Mouse (Mus musculus) lung, embryonic 16.5 days (tissue): ENCODE data around the gene Pitpna. TPM values are rescaled to one million over a fixed set of nuclear protein-coding genes. Genes with fewer than 3 reads are reported as not detected.
"Not testable (repeated sequence)": the region's sequence is repeated elsewhere in the genome, so short reads cannot be mapped to it uniquely, and the experiment has no call there.

Source experiments
- ATAC-seq: fragments of 200-750 bp; cut with Nextera tagmentation; 2 replicates; pipeline ENCODE4 v1.8.0; 2017; ENCODE audit warnings: low read depth, mild to moderate bottlenecking, moderate library complexity
- H3K27ac ChIP-seq: fragments of 300-500 bp; sonication (generic); 2 replicates; pipeline ENCODE4 v1.5.1; 2014; ENCODE audit warnings: mild to moderate bottlenecking, control low read depth, low read length
- H3K27me3 ChIP-seq: fragments of 300-500 bp; sonication (generic); 2 replicates; pipeline ENCODE4 v1.6.1; 2014; ENCODE audit warnings: low read depth, low read length, mixed read lengths; ENCODE audit not compliant: control insufficient read depth, insufficient read depth
- H3K36me3 ChIP-seq: fragments of 300-500 bp; sonication (generic); 2 replicates; pipeline ENCODE4 v1.6.1; 2014; ENCODE audit warnings: low read length; ENCODE audit not compliant: control insufficient read depth, insufficient read depth
- H3K4me1 ChIP-seq: fragments of 300-500 bp; sonication (generic); replicated peaks from 2 replicates; pipeline ENCODE4 v1.6.1; 2014; ENCODE audit warnings: low read length, mixed read lengths; ENCODE audit not compliant: control insufficient read depth, insufficient read depth
- H3K4me2 ChIP-seq: fragments of 300-500 bp; sonication (generic); 2 replicates; pipeline ENCODE4 v1.6.1; 2014; ENCODE audit warnings: low read depth, low read length, control low read depth
- H3K4me3 ChIP-seq: fragments of 300-500 bp; sonication (generic); 2 replicates; pipeline ENCODE4 v1.5.1; 2014; ENCODE audit warnings: mild to moderate bottlenecking, low read length, control low read depth
- H3K9ac ChIP-seq: fragments of 300-500 bp; sonication (generic); 2 replicates; pipeline ENCODE4 v1.6.1; 2014; ENCODE audit warnings: low read length, control low read depth
- H3K9me3 ChIP-seq: fragments of 300-500 bp; sonication (generic); 2 replicates; pipeline ENCODE4 v1.6.1; 2016; ENCODE audit warnings: low read length; ENCODE audit not compliant: control insufficient read depth
- WGBS: fragments of 180-500 bp; shearing (Covaris S2); extraction: QIAGEN DNeasy Blood & Tissue Kit; methylation state at CpG from one replicate; pipeline ENCODE4 v1.1.7; 2014; 5-methylcytosine and 5-hydroxymethylcytosine counted together
- polyA plus RNA-seq: library from polyadenylated mRNA; unstranded; fragments of >200 nt; fragmentation: Nextera tagmentation; extraction: Ambion mirVana; gene quantifications from 2 replicates; pipeline ENCODE4 v1.2.1, GENCODE M21; 2015

The Pitpna gene
- polyA plus RNA-seq, 1 experiment from 2014 or later = 63.7 TPM

DNA sequence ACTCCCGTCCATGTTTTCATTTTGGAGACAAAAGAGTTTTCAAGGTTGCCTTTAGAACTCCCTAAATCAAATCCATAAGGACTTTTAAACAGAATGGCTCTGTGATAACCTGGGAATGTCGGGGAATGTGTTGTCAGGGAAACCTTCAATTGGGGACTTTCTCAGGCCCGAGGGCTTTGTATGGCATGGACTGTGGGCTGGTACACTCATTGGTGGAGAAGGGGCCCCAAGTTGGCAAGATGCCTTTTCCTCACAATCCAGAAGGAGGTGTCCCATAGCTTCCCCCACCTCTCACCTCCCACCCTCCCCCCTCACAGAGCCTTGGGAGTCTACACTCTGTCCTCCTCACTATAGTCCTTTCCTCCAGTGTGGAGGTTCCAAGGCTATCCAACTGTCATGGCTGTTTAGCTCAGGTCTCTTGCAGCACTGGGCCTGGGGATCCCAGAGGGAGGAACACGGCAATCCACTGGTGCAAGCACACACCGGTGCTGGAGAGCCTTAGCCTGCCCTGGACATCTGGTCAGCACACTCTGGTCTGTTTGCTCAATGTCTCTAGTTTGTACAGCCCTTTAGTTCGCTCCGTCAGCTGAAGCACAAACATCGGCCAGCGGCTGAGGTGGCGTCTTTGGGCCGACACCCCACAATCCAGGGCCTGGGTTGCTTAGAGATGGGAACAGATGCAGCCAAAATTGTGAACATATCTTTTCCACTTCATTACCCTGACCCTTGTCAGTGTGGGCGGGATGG, 37.5 kb upstream of the Pitpna start:
- 29% methylated on average over 12 of the region's 12 CpGs for WGBS
- peak overlapping the region; percentile 34 for H3K27ac ChIP-seq
- ATAC-seq = peak; percentile 53

DNA sequence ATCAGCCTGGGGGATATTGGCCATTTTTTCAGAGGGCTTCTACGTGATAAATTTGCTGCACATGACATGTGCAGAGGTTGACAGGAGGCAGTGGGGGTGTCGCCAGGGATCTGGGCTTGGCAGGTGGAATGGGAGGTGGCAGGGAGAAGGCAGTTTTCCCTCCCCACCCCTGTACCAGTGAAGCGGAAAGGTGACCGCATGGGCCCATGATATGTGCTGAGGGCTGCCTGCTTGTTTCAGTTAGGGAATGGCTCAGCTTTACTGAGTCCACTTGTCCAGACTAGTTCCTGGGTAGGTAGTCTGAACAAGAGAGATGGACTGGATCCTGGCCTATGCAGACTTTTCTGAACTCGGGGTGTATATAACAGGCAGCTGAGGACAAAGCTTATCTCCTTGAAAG, 36.6 kb upstream of the Pitpna start:
- H3K4me1 ChIP-seq = peaks cover 29% of the 10 kb centered on the region
- no peak for ATAC-seq
- H3K4me2 ChIP-seq = no peak overlapping the region
- no peak overlapping the region for H3K27ac ChIP-seq
- no peaks in the 10 kb centered on the region for H3K9me3 ChIP-seq
- H3K36me3 ChIP-seq = no peaks in the 10 kb centered on the region
- H3K9ac ChIP-seq = no peak overlapping the region
- no peak overlapping the region for H3K4me3 ChIP-seq
- WGBS = 78% methylated on average over 5 of the region's 5 CpGs
- H3K27me3 ChIP-seq = no peaks in the 10 kb centered on the region

More for the DNA sequence above, 37.5 kb upstream of the Pitpna start:
- peaks cover 29% of the 10 kb centered on the region for H3K4me1 ChIP-seq
- H3K36me3 ChIP-seq = no peaks in the 10 kb centered on the region
- no peaks in the 10 kb centered on the region for H3K27me3 ChIP-seq
- no peaks in the 10 kb centered on the region for H3K9me3 ChIP-seq
- H3K4me3 ChIP-seq = no peak overlapping the region
- H3K9ac ChIP-seq = peak overlapping the region; percentile 16
- no peak overlapping the region for H3K4me2 ChIP-seq

DNA sequence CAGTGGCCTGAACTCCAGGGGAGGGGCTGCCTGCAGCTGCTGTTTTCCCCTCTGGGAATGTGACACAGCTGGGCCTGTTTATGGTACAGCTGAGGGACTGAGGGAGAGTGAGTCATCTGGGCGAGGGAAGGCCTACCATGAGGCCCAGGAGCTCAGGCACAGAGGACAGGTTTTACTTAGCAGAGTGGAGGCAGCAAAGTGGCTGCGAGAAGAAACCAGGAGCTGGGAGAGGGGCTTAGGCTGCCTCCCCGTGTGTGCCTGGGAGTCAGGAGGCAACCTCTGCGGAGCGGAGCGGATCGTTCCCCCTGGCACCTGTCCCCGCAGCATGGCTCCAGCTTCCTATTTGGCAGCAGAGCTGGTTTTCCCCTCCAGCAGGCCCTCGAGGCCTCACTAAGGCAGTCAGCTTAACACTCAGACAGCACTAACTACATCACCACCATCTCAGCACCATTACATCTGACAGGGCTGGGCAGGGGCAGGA, 35.9 kb upstream of the Pitpna start:
- H3K36me3 ChIP-seq = no peaks in the 10 kb centered on the region
- no peak overlapping the region for H3K27ac ChIP-seq
- H3K4me1 ChIP-seq = peaks cover 29% of the 10 kb centered on the region
- peak overlapping the region; percentile 10; the same call in 1 of the 2 replicates for H3K9ac ChIP-seq
- H3K4me2 ChIP-seq = no peak overlapping the region
- no peaks in the 10 kb centered on the region for H3K9me3 ChIP-seq
- H3K4me3 ChIP-seq = no peak overlapping the region
- H3K27me3 ChIP-seq = no peaks in the 10 kb centered on the region
- 59% methylated on average over 8 of the region's 9 CpGs for WGBS
- peak; percentile 69 for ATAC-seq

DNA sequence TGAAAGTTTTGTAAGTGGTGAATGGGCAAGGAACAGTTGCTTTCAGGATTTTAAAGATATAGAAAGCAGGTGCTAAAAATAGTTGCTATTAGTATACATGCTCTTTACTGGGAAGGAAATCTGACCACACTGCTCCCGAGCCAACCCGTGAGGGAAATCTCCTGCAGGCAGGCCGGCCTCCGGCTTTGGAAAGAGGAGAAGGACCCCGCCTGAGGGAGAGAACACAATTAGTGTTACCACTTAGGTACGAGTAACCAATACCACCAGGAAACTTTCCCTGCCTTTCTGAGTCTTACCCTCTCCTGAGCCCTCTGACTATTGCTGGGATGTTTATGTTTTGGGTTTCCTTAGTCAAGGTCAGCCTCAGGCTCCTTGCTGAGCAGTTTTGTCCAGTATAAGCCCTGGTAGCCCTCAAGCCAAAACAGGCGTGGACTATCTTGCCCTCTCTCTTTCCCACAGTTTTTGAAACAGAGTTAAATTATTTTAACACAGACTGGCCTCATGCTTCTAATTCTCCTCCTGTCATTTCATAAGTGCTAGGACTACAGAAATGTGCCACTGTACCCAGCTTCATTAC, 34.9 kb upstream of the Pitpna start:
- no peak overlapping the region for H3K27ac ChIP-seq
- no peak overlapping the region for H3K4me3 ChIP-seq
- H3K27me3 ChIP-seq = no peaks in the 10 kb centered on the region
- no peak overlapping the region for H3K9ac ChIP-seq
- 57% methylated on average over 7 of the region's 7 CpGs for WGBS
- H3K9me3 ChIP-seq = no peaks in the 10 kb centered on the region
- H3K4me1 ChIP-seq = peaks cover 29% of the 10 kb centered on the region
- H3K36me3 ChIP-seq = no peaks in the 10 kb centered on the region
- H3K4me2 ChIP-seq = no peak overlapping the region
- no peak for ATAC-seq

DNA sequence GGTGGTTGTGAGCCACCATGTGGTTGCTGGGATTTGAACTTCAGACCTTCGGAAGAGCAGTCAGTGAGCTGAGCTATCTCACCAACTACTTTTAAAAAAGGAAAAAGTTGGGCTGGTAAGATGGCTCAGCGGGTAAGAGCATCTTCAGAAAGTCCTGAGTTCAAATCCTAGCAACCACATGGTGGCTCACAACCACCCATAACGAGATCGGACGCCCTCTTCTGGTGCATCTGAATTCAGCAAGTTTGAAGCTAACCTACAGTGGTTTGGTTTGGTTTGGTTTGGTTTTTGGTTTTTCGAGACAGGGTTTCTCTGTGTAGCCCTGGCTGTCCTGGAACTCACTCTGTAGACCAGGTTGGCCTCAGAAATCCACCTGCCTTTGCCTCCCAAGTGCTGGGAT, 31.9 kb upstream of the Pitpna start:
- WGBS = 90% methylated on average over 6 of the region's 6 CpGs
- H3K4me2 ChIP-seq, H3K9me3 ChIP-seq, H3K36me3 ChIP-seq, H3K27ac ChIP-seq, H3K4me3 ChIP-seq, H3K27me3 ChIP-seq, H3K9ac ChIP-seq, ATAC-seq: not testable (repeated sequence)
- peaks cover 18% of the 10 kb centered on the region for H3K4me1 ChIP-seq

DNA sequence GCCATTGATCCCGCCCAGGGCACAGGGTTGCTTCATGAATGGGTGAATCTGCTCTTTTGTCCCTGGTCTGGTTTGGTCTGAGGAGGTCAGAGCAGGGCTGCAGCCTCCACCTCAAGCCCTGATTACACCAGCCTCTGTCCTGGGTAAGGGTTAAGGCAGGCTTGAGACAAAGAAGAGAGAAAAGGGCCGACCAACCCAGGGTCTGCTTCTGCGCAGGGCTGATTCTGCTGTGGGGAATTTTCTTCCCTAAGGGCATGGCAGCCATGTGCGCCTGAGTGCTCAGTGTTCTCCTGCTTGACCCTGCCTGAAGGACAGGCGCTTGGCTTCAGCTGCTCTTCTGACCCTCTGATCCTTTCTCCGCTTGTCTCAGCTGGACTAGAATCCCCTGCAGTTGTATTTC, 30.8 kb upstream of the Pitpna start:
- H3K4me3 ChIP-seq = no peak overlapping the region
- no peaks in the 10 kb centered on the region for H3K9me3 ChIP-seq
- H3K4me2 ChIP-seq = no peak overlapping the region
- ATAC-seq = no peak
- no peaks in the 10 kb centered on the region for H3K27me3 ChIP-seq
- no peaks in the 10 kb centered on the region for H3K36me3 ChIP-seq
- no peak overlapping the region for H3K27ac ChIP-seq
- peaks cover 10% of the 10 kb centered on the region for H3K4me1 ChIP-seq
- no peak overlapping the region for H3K9ac ChIP-seq
- WGBS = 91% methylated on average over 6 of the region's 6 CpGs

DNA sequence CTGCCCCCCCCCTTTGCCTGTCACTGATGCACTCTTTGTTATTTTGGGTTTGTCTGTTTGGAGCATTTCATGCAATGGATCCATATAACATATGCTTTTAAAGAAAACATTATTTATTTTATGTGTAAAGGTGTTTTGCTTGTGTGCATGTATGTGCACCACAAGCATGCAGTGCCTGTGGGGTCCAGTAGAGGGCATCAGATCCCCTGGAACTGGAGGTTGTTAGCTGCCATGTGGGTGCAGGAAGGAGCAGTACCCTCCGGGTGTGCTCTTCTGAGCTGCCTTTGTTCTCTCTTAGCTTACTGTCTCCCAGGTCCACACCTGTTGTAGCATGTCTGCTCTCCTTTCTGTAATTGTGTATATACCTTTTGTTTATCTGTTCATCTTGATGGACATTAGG, 29.8 kb upstream of the Pitpna start:
- no peaks in the 10 kb centered on the region for H3K36me3 ChIP-seq
- H3K4me2 ChIP-seq = no peak overlapping the region
- no peak overlapping the region for H3K4me3 ChIP-seq
- H3K27me3 ChIP-seq = no peaks in the 10 kb centered on the region
- no peak overlapping the region for H3K9ac ChIP-seq
- no peak for ATAC-seq
- H3K4me1 ChIP-seq = peaks cover under 1% of the 10 kb centered on the region; the same call in 1 of the 2 replicates
- H3K9me3 ChIP-seq = no peaks in the 10 kb centered on the region
- no peak overlapping the region for H3K27ac ChIP-seq
- WGBS = 95% methylated on average over 1 of the region's 1 CpGs

DNA sequence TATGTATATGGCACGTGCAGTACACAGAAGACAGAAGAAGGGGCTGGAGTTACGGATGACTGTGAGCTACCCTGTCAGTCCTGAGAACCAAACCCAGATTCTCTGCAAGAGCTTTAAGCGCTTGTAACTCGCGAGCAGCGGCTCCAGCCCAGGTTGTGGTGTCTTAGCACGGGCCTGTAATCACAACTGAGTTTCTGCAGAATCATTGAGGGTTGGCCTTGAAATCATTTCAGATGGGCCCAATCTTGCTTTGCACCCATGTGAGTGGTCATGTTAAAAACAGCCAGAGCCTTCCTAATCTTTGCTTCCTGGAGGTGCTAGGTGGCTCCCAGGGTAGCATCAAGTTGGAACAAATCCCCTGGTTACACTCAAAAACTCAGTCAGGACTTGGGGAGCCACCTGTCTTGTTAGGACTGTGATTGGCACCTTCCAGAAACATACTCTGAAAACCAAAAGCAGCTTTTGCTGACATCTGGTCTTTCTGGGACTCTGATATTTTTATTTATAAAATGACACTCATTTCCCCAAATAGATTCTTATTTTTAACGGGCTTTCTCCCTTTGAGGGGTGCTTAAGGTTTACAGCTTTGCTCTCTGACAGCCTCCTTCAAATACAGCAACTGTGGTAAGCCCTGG, 27.9 kb upstream of the Pitpna start:
- 79% methylated on average over 8 of the region's 8 CpGs for WGBS
- no peak for ATAC-seq
- no peak overlapping the region for H3K9ac ChIP-seq
- H3K9me3 ChIP-seq = no peaks in the 10 kb centered on the region
- no peak overlapping the region for H3K4me2 ChIP-seq
- H3K27ac ChIP-seq = no peak overlapping the region
- H3K27me3 ChIP-seq = no peaks in the 10 kb centered on the region
- peaks cover 4% of the 10 kb centered on the region; the same call in 1 of the 2 replicates for H3K4me1 ChIP-seq
- no peaks in the 10 kb centered on the region for H3K36me3 ChIP-seq
- H3K4me3 ChIP-seq = no peak overlapping the region
